Mouse (Mus musculus) lung, postnatal 0 days (tissue): ENCODE measurements at regions not wholly inside any gene's neighbourhood (a gene's known extent, or its start where the extent isn't known, plus 50 kb on each side); places are given as distances from the start of the nearest gene placed in this dataset.

ENCODE experiments used
- CTCF ChIP-seq: IDR thresholded peaks from 2 replicates; pipeline ENCODE4 v1.5.1; 2016; ENCODE audit warnings: antibody characterized with exemption, mild to moderate bottlenecking
- EP300 ChIP-seq: IDR thresholded peaks from 2 replicates; pipeline ENCODE4 v1.6.1; 2016; ENCODE audit warnings: antibody characterized with exemption, mild to moderate bottlenecking, control low read depth

DNA sequence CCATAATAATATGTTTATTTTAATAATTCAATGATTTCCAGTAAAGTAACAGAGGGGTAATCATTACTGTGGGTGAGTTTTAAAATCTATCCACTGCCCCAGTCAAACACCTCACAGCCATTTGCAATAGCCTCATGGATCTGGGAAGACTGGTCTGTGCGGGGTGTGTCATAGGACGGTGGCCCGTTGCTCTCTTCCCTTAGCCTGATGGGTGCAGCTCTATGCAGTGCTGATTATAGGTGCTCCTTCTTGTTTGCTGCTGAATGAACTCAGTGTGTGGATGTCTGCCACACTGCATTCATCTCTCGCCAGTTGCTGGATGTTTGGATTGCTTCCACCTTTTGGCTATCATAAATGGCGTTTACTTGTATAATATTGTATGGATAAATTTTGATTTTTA is 248.4 kb downstream of the Tbc1d1 start:
- TF ChIP-seq CTCF, result no peak
- no peak for TF ChIP-seq EP300
